Mouse (Mus musculus): ENCODE results near the gene Zbtb48.

GRCm38 (mm10) chr4:152032922-152033321 lies 5.5 kb upstream of the Zbtb48 start:
- TF ChIP-seq CTCF (IDR thresholded peaks at IDR 0.05 in 2 of 3, conservative IDR thresholded peaks at IDR 0.05 in 1 of 3; ENCODE audit: control insufficient read depth in 1 of 3, insufficient read depth in 1 of 3, low read depth in 2 of 3, low read length in 3 of 3, poor library complexity in 1 of 3, severe bottlenecking in 1 of 3) (no peak), GATA1 (IDR thresholded peaks at IDR 0.05; ENCODE audit: low read depth, low read length) (no peak), POLR2A (IDR thresholded peaks at IDR 0.05; ENCODE audit: control insufficient read depth in 1 of 2, insufficient read depth in 1 of 2, low read depth in 1 of 2, low read length in 2 of 2, poor library complexity in 1 of 2) (no peak), KAT2A (conservative IDR thresholded peaks at IDR 0.05; ENCODE audit: low read depth, low read length) (no peak), CHD1 (IDR thresholded peaks at IDR 0.05; ENCODE audit: low read depth, low read length) (no peak)
